8 mouse cellular contexts compared by ENCODE assay signal in the genomic region with DNA sequence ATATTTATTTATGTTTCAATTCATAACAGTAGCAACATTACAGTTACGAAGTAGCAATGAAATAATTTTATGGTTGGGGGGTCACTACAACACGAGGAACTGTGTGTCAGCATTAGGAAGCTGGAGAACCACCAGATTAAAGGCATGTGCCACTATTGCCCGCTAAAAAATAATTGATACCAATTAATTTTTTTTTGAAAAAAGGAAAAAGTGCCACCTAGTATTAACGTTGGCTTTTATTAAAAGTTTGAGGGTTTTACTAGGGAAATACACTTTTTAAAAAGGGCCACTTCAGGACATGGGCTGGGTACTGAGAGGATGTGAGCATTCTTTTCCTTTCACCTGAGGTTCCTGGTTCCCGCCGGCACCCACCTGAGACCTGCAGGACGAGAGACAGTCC. TPM values are rescaled to one million over a fixed set of nuclear protein-coding genes. Genes with fewer than 3 reads are reported as not detected.
DNase-seq lines count a peak whose midpoint lies in the region; ATAC-seq and TF ChIP-seq lines count a peak whose summit lies in the region.

Smox (plus strand) TSS at position 301 of the 400 bp plus-strand sequence.

- intact Hi-C loops in heart, adult 2 months (cut with DNase I), result loop anchor here (1.0 to 5.0 kb wide), 2 partner anchors 16 to 44 kb away; no protein-coding TSS in a partner anchor
- intact Hi-C loops in gastrocnemius, postnatal 14 days (cut with DNase I; ENCODE audit: low total_unique reads), result no loop called here

- no peak for TF ChIP-seq CTCF in heart, adult 2 months (IDR thresholded peaks at IDR 0.05)

- ATAC-seq in intestine, embryonic 16.5 days, result no peak
- no peak for ATAC-seq in midbrain, embryonic 12.5 days (ENCODE audit: low FRiP score, low read depth)
- no peak for ATAC-seq in granulocyte monocyte progenitor cell, adult 5-6 weeks (replicated peaks; ENCODE audit: poor library complexity, severe bottlenecking)

- no peak for TF ChIP-seq POLR2A in heart, adult 2 months (IDR thresholded peaks at IDR 0.05; ENCODE audit: insufficient read depth, low read depth, low read length)

- peaks cover 11% of the 10 kb centered on the region for H3K4me1 ChIP-seq in heart, adult 2 months (ENCODE audit: control insufficient read depth, insufficient read depth, low read length)
- peaks cover 13% of the 10 kb centered on the region; the same call in 1 of the 2 replicates for H3K4me1 ChIP-seq in intestine, embryonic 16.5 days (ENCODE audit: control insufficient read depth, insufficient read depth, low read length)
- peaks cover 16% of the 10 kb centered on the region for H3K4me1 ChIP-seq in midbrain, embryonic 12.5 days

- peak within 1 kb of the TSS; percentile 92 for H3K27ac ChIP-seq in heart, adult 2 months
- H3K27ac ChIP-seq in intestine, embryonic 16.5 days (ENCODE audit: low read length), result peak within 1 kb of the TSS; percentile 69
- H3K27ac ChIP-seq in midbrain, embryonic 12.5 days (replicated peaks), result peak within 1 kb of the TSS; percentile 83

- TF ChIP-seq EP300 in heart, adult 2 months (IDR thresholded peaks at IDR 0.05; ENCODE audit: insufficient read depth, low read depth, low read length), result no peak

- H3K4me3 ChIP-seq in heart, adult 2 months, result peak within 1 kb of the TSS; percentile 85
- peak within 1 kb of the TSS; percentile 83 for H3K4me3 ChIP-seq in intestine, embryonic 16.5 days (ENCODE audit: low read length)
- H3K4me3 ChIP-seq in midbrain, embryonic 12.5 days, result peak within 1 kb of the TSS; percentile 91

- H3K79me2 ChIP-seq in heart, adult 2 months (replicated peaks; ENCODE audit: control insufficient read depth, insufficient read depth, low read length), result no peaks in the 10 kb centered on the region

- peak within 1 kb of the TSS; percentile 96 for H3K9ac ChIP-seq in heart, adult 2 months (ENCODE audit: low read depth, low read length)
- peak within 1 kb of the TSS; percentile 86 for H3K9ac ChIP-seq in intestine, embryonic 16.5 days (ENCODE audit: low read depth, low read length)
- H3K9ac ChIP-seq in midbrain, embryonic 12.5 days (replicated peaks), result peak within 1 kb of the TSS; percentile 96

- peaks cover 4% of the 10 kb centered on the region; the same call in 1 of the 2 replicates for H3K36me3 ChIP-seq in heart, adult 2 months (ENCODE audit: control insufficient read depth, insufficient read depth, low read length)
- no peaks in the 10 kb centered on the region for H3K36me3 ChIP-seq in intestine, embryonic 16.5 days (ENCODE audit: control insufficient read depth, insufficient read depth, low read length)
- no peaks in the 10 kb centered on the region for H3K36me3 ChIP-seq in midbrain, embryonic 12.5 days

- WGBS in heart, adult 2 months, result 33% methylated on average over 7 of the region's 7 CpGs
- WGBS in intestine, embryonic 16.5 days, result 16% methylated on average over 7 of the region's 7 CpGs
- WGBS in midbrain, embryonic 12.5 days, result 21% methylated on average over 7 of the region's 7 CpGs

- H3K4me2 ChIP-seq in intestine, embryonic 16.5 days (ENCODE audit: low read depth, low read length), result peak within 1 kb of the TSS; percentile 97
- H3K4me2 ChIP-seq in midbrain, embryonic 12.5 days (replicated peaks), result peak within 1 kb of the TSS; percentile 96

- DNase-seq in heart, adult 2 months, result no peak
- no peak for DNase-seq in heart, adult 9 months (ENCODE audit: low spot score in 2 of 2)
- no peak for DNase-seq in adrenal gland, postnatal 25 days
- DNase-seq in gastrocnemius, postnatal 14 days, result no peak
- DNase-seq in embryo, embryonic 10.5 days (ENCODE audit: low spot score), result no peak

- no peaks in the 10 kb centered on the region for H3K9me3 ChIP-seq in intestine, embryonic 16.5 days (ENCODE audit: control insufficient read depth, low read length)
- H3K9me3 ChIP-seq in midbrain, embryonic 12.5 days, result no peaks in the 10 kb centered on the region

- no peaks in the 10 kb centered on the region for H3K27me3 ChIP-seq in heart, adult 2 months (ENCODE audit: control insufficient read depth, insufficient read depth, low read length)
- no peaks in the 10 kb centered on the region for H3K27me3 ChIP-seq in intestine, embryonic 16.5 days (replicated peaks; ENCODE audit: control insufficient read depth, insufficient read depth, low read length)
- H3K27me3 ChIP-seq in midbrain, embryonic 12.5 days, result peaks cover 5% of the 10 kb centered on the region; the same call in 1 of the 2 replicates

RNA-seq across cellular contexts. Expression of gene Smox, which starts in this region (rescaled TPM):
- 10 to 100 TPM; 23.0 to 28.1 TPM for total RNA-seq in heart, adult 2 months (2021)
- polyA plus RNA-seq in heart, adult 2 months (2012; rRNA removed), result 34.8 and 39.8 TPM in 2 replicates
- total RNA-seq in adrenal gland, postnatal 25 days (2021), result 24.9 and 25.2 TPM in 2 replicates
- 10 to 100 TPM; 24.6 to 40.4 TPM for total RNA-seq in gastrocnemius, postnatal 14 days (2021)
- polyA plus RNA-seq in intestine, embryonic 16.5 days (2015; fragmentation: Nextera tagmentation; extraction: Ambion mirVana), result 20.1 and 21.7 TPM in 2 replicates
- 43.0 and 47.7 TPM in 2 replicates for polyA plus RNA-seq in midbrain, embryonic 12.5 days (2016; fragmentation: Nextera tagmentation; extraction: Ambion mirVana)
- 6.7 and 15.1 TPM in 2 replicates for total RNA-seq in granulocyte monocyte progenitor cell, adult 5-6 weeks (2014; fragmentation: Nextera tagmentation)
- total RNA-seq in granulocyte monocyte progenitor cell, adult 5-6 weeks (2017), result 5.6 and 9.9 TPM in 2 replicates
